Mouse (Mus musculus): ENCODE results near the gene Ppt1.

DNA sequence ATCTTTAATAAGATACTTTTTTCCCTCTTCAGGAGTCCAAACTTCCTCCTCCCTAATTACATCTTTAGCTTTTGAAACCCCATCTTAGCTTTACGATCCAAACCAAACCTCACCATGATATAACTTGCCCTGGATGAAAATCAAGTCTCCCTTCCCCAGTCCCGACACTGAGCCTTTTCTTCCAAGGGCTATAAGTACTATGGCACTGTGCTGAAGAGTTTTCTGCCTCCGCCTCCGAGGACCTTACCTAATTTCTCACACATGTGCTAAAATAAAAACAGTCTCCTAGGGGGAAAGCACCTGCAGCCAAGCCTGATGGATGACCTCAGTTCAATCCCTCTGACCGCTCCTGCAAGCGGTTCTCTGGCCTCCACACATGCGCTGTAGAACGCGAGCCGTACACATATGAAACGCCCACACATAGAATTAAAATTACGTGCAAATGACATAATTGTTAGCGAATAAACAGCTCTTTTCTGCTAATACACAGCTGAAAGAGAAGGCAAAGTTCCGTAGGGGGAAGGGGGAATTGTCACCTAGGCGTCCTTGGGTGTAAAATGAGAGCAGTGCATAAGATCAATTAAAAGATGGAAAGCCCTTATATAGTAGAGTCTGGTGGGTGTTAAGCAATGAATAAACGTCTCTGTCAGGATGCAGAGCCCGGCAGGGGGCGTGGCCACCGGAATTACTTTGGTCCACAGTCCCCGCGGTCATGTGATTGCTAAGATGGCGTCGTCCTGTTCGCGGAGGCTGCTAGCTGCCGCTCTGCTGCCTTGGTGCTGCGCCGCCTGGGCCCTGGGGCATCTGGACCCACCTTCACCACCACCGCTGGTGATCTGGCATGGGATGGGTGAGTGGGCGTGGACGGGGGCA is at the start of gene Ppt1:
- TF ChIP-seq EP300 (IDR thresholded peaks at IDR 0.05; ENCODE audit: low read depth) (no peak), CTCF (IDR thresholded peaks at IDR 0.05; ENCODE audit: low read depth) (peak; percentile 52)
